Mouse (Mus musculus) CH12.LX (cell line): ENCODE measurements around the gene Atp13a2. TPM values are rescaled to one million over a fixed set of nuclear protein-coding genes. Genes with fewer than 3 reads are reported as not detected.
A peak's percentile ranks its signal among the peaks of the same experiment; 100 is the strongest.

Experiments used
- DNase-seq: peaks from one replicate; pipeline ENCODE4 v3.0.0-alpha.2; 2013; ENCODE audit errors: extremely low read depth
- H3K27ac ChIP-seq: 2 replicates; pipeline ENCODE4 v1.5.1; 2012; ENCODE audit warnings: low read depth, mild to moderate bottlenecking, control low read depth, moderate library complexity; ENCODE audit not compliant: insufficient read depth
- H3K27me3 ChIP-seq: replicated peaks from 2 replicates; pipeline ENCODE3; 2012; ENCODE audit warnings: inconsistent platforms
- H3K36me3 ChIP-seq, 2 experiments: replicated peaks in 1 of 2; 2 replicates each; pipeline versions ENCODE3 to v1.6.1; 2012; ENCODE audit warnings: inconsistent platforms in 1 of 2, low read length in 1 of 2, mild to moderate bottlenecking in 1 of 2, mixed read lengths in 1 of 2, moderate library complexity in 1 of 2; ENCODE audit not compliant: control insufficient read depth in 1 of 2, insufficient read depth in 1 of 2
- H3K4me1 ChIP-seq, 2 experiments: 2 replicates each; pipeline ENCODE4 v1.6.1; 2012; ENCODE audit warnings: inconsistent platforms in 1 of 2, moderate library complexity in 1 of 2; ENCODE audit not compliant: insufficient read depth in 2 of 2, control insufficient read depth in 1 of 2
- H3K4me2 ChIP-seq: 2 replicates; pipeline ENCODE4 v1.6.1; 2012; ENCODE audit warnings: low read depth, mild to moderate bottlenecking, control low read depth; ENCODE audit not compliant: poor library complexity, insufficient read depth, severe bottlenecking
- H3K4me3 ChIP-seq, 3 experiments: fragments of 150-350 bp in 1 of 3; sonication (generic) in 1 of 3; replicated peaks in 1 of 3; 2 replicates each; pipeline versions ENCODE3 to v1.5.1; 2011 to 2012; ENCODE audit warnings: low read depth in 2 of 3, low read length in 2 of 3, mild to moderate bottlenecking in 2 of 3, moderate library complexity in 2 of 3, control low read depth in 1 of 3, improper control_type of control experiment in 1 of 3, inconsistent platforms in 1 of 3, mixed read lengths in 1 of 3; ENCODE audit not compliant: poor library complexity in 1 of 3
- H3K79me2 ChIP-seq: replicated peaks from 2 replicates; pipeline ENCODE4 v1.6.1; 2012; ENCODE audit warnings: mild to moderate bottlenecking, moderate library complexity; ENCODE audit not compliant: control insufficient read depth, poor library complexity, insufficient read depth, severe bottlenecking; ENCODE audit errors: extremely low read depth
- H3K9ac ChIP-seq: 2 replicates; pipeline ENCODE4 v1.6.1; 2012; ENCODE audit warnings: low read depth, mild to moderate bottlenecking, control low read depth, moderate library complexity; ENCODE audit not compliant: insufficient read depth
- H3K9me3 ChIP-seq: replicated peaks from 2 replicates; pipeline ENCODE3; 2012; ENCODE audit warnings: low read length, inconsistent platforms, mixed read lengths
- BHLHE40 ChIP-seq: IDR thresholded peaks from 2 replicates; pipeline ENCODE4 v1.6.1; 2011; ENCODE audit warnings: mild to moderate bottlenecking, low read depth, low read length, improper control_type of control experiment
- ELF1 ChIP-seq: IDR thresholded peaks from 2 replicates; pipeline ENCODE4 v1.6.1; 2014; ENCODE audit warnings: low read depth, mild to moderate bottlenecking, inconsistent platforms, low read length, improper control_type of control experiment
- EP300 ChIP-seq: IDR thresholded peaks from 2 replicates; pipeline ENCODE4 v1.6.1; 2011; ENCODE audit warnings: low read length, improper control_type of control experiment
- ETS1 ChIP-seq: conservative IDR thresholded peaks from 2 replicates; pipeline ENCODE4 v1.6.1; 2012; ENCODE audit warnings: low read depth, mild to moderate bottlenecking, inconsistent platforms, low read length, improper control_type of control experiment, moderate library complexity
- GABPA ChIP-seq: IDR thresholded peaks from 2 replicates; pipeline ENCODE4 v1.6.1; 2012; ENCODE audit warnings: low read depth, low read length, improper control_type of control experiment, inconsistent platforms; ENCODE audit not compliant: insufficient replicate concordance
- JUN ChIP-seq: IDR thresholded peaks from 2 replicates; pipeline ENCODE4 v1.6.1; 2011; ENCODE audit warnings: low read depth, mild to moderate bottlenecking, low read length, improper control_type of control experiment, moderate library complexity; ENCODE audit not compliant: insufficient read depth
- KAT2A ChIP-seq: IDR thresholded peaks from 2 replicates; pipeline ENCODE4 v1.6.1; 2012; ENCODE audit warnings: low read length, improper control_type of control experiment, inconsistent platforms; ENCODE audit not compliant: insufficient replicate concordance
- MYC ChIP-seq: IDR thresholded peaks from 2 replicates; pipeline ENCODE4 v1.6.1; 2011; ENCODE audit warnings: low read depth, mild to moderate bottlenecking, improper control_type of control experiment, low read length
- NELFE ChIP-seq: IDR thresholded peaks from 2 replicates; pipeline ENCODE4 v1.6.1; 2011; ENCODE audit warnings: low read depth, low read length, improper control_type of control experiment
- NRF1 ChIP-seq: IDR thresholded peaks from 2 replicates; pipeline ENCODE4 v1.6.1; 2014; ENCODE audit warnings: low read depth, mild to moderate bottlenecking, inconsistent platforms, low read length, improper control_type of control experiment, moderate library complexity
- POLR2A ChIP-seq: IDR thresholded peaks from 2 replicates; pipeline ENCODE4 v1.6.1; 2011; ENCODE audit warnings: low read depth, mild to moderate bottlenecking, improper control_type of control experiment, low read length
- RAD21 ChIP-seq: IDR thresholded peaks from 2 replicates; pipeline ENCODE4 v1.6.1; 2011; ENCODE audit warnings: low read depth, mild to moderate bottlenecking, low read length, improper control_type of control experiment, moderate library complexity
- RCOR1 ChIP-seq: conservative IDR thresholded peaks from 2 replicates; pipeline ENCODE4 v1.6.1; 2012; ENCODE audit warnings: low read depth, mild to moderate bottlenecking, inconsistent platforms, low read length, improper control_type of control experiment
- USF2 ChIP-seq: conservative IDR thresholded peaks from 2 replicates; pipeline ENCODE4 v1.6.1; 2011; ENCODE audit warnings: low read depth, low read length, improper control_type of control experiment
- ZKSCAN1 ChIP-seq: IDR thresholded peaks from 2 replicates; pipeline ENCODE4 v1.6.1; 2012; ENCODE audit warnings: low read depth, inconsistent platforms, low read length, improper control_type of control experiment, borderline replicate concordance
- ZNF384 ChIP-seq: IDR thresholded peaks from 2 replicates; pipeline ENCODE4 v1.6.1; 2012; ENCODE audit warnings: low read depth, low read length, improper control_type of control experiment, inconsistent platforms
- dilution Hi-C: fragments of 300-500 bp; cut with MboI; formaldehyde crosslinking; loops from 2 replicates; pipeline ENCODE4 v1.14.3; 2020; ENCODE audit warnings: low sequenced_read_pairs; ENCODE audit not compliant: extremely low pct_unique_long_range_greater_than_20kb, extremely low pct_ligation_motif_present
- in situ Hi-C: fragments of 300-500 bp; cut with MboI; formaldehyde crosslinking; loops from 3 replicates; pipeline ENCODE4 v1.14.3; 2019; ENCODE audit warnings: low sequenced_read_pairs, low pct_ligation_motif_present, low pct_unique_long_range_greater_than_20kb, mixed read lengths
- polyA plus RNA-seq: library from polyadenylated mRNA; unstranded; fragments of >175 nt; gene quantifications from 2 replicates; pipeline ENCODE4 v1.2.1, GENCODE M21; 2012; ENCODE audit warnings: low read depth; ENCODE audit not compliant: insufficient read length
- total RNA-seq, 2 experiments: library from RNA; depleted of rRNA; stranded (reverse); fragments of 300-350 nt in 1 of 2; fragments of >200 nt in 1 of 2; gene quantifications; 2 replicates each; pipeline ENCODE4 v1.2.3; 2012 to 2014

The Atp13a2 gene
- total and polyA plus RNA-seq, 3 experiments: 22.2 to 54.7 (median 48.5) TPM

DNA sequence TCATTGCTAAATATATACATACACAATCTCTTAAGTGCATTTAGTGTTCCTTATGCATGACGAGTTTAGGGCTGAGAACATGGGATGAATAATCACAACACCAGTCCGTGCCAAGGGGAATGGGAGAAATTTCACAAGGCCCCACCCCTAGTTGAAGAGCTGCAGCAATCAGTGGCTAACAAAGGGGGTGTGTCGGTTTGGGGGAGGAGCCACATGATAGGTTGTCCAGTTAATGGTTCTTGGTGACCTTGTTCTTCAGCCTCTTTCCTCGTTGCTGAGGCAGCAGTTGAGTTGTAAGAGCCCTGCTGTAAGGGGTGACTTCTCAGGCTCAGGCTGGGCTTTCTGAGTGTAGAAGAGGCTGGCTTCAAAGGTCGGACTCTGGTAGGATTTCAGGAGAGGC lies 23.7 kb upstream of the Atp13a2 start:
- TF ChIP-seq JUN: no peak
- TF ChIP-seq NRF1: no peak
- no peak for TF ChIP-seq POLR2A
- no peak for TF ChIP-seq RAD21
- no peak for TF ChIP-seq RCOR1
- TF ChIP-seq ETS1: no peak
- H3K9ac ChIP-seq: no peak overlapping the region
- peaks cover 13% of the 10 kb centered on the region for H3K27me3 ChIP-seq
- in situ Hi-C loops: no loop called here
- no peak overlapping the region for H3K27ac ChIP-seq
- peak overlapping the region; percentile 73; the same call in 1 of the 2 replicates for H3K4me2 ChIP-seq
- H3K4me1 ChIP-seq: peaks cover 14 to 44% of the 10 kb centered on the region in 2 experiments
- no peak overlapping the region for H3K4me3 ChIP-seq
- peaks cover 5 to 37% of the 10 kb centered on the region in 2 experiments for H3K36me3 ChIP-seq
- dilution Hi-C loops: no loop called here
- H3K9me3 ChIP-seq: no peaks in the 10 kb centered on the region
- DNase-seq: peak; percentile 65
- H3K79me2 ChIP-seq: peaks cover 16% of the 10 kb centered on the region

DNA sequence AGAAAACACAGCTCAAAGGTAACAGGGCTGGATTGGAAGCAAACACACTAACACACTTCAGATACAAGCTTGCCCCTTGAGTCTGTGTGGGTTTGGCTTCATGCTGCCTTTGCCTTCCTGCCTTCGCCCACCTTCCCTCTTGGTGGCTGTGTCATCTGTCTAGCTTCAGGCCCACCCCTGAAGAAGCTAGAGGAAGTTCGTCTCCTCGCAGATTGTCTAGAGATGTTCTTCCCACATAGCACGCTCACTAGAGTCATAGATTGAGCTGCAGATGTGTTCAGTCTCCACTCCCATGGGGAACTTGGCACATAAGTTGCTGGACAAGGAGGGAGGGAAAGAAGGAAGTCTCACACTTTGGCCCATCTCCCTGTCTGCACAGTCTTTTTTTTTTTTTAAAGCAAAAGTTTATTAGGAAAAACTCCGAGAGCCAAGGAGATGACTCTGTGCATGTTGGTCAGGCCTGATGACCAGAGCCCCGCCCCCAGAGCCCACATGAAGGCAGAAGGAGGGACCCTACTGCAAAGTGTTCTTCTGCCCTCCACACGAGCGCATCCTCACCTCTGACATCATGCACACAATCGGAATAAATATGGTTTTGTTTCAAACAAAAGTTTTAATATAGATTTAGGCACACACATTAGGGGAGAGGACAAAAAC lies 22.6 kb upstream of the Atp13a2 start:
- H3K4me3 ChIP-seq: no peak overlapping the region
- H3K27ac ChIP-seq: no peak overlapping the region
- H3K9me3 ChIP-seq: no peaks in the 10 kb centered on the region
- H3K79me2 ChIP-seq: peaks cover 16% of the 10 kb centered on the region
- H3K4me1 ChIP-seq: peaks cover 14 to 44% of the 10 kb centered on the region in 2 experiments
- dilution Hi-C loops: no loop called here
- H3K4me2 ChIP-seq: no peak overlapping the region
- no peak for DNase-seq
- H3K27me3 ChIP-seq: peaks cover 9% of the 10 kb centered on the region
- in situ Hi-C loops: no loop called here
- no peak overlapping the region for H3K9ac ChIP-seq
- no peak for TF ChIP-seq ELF1
- TF ChIP-seq GABPA: no peak
- TF ChIP-seq MYC: no peak
- no peak for TF ChIP-seq NELFE
- TF ChIP-seq KAT2A: no peak
- TF ChIP-seq EP300: no peak
- no peak for TF ChIP-seq JUN
- TF ChIP-seq ZKSCAN1: no peak
- no peak for TF ChIP-seq ZNF384
- no peak for TF ChIP-seq BHLHE40
- no peak for TF ChIP-seq USF2
- H3K36me3 ChIP-seq: peaks cover 8 to 46% of the 10 kb centered on the region in 2 experiments
